Mouse (Mus musculus) heart, postnatal 10 days (tissue): ENCODE measurements around the gene Gm281. TPM values are rescaled to one million over a fixed set of nuclear protein-coding genes. Genes with fewer than 3 reads are reported as not detected.

Experiments used
- DNase-seq, 2 experiments: peaks; one replicate each; pipeline ENCODE4 v3.0.0; 2021
- intact Hi-C: fragments of 180-260 bp; cut with DNase I; formaldehyde crosslinking; loops from one replicate; pipeline ENCODE4 v1.15.1; 2025
- microRNA-seq, 2 experiments: library from miRNA; unstranded; fragments of <30 nt; microRNA quantifications; one replicate each; pipeline ENCODE4 v1.2.0; 2022
- total RNA-seq, 2 experiments: library from RNA; stranded (reverse); gene quantifications; 2 replicates each; pipeline ENCODE4 v1.2.3; 2021

Gm281 gene
- total RNA-seq, 2 experiments from 2014 or later, result not detected

DNA sequence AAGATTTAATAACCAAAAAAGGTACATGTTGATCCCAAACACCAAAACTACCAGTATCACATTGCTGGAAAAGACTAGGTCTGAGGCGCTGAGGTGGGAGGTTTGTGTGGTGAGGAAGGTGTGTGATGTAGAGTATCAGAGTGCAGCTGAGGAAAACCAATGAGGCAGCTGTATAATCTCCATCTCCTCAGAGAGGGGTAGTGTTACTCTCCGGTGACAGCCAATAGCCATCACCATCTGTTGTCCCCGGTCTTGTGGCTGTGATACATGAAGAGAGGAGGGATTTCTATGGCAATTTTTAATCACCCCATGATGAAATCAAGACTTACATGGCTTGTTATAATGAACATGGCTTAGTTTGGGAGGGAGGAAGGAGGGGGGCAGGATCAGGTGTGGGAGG lies 20.5 kb downstream of the Gm281 start:
- DNase-seq, result no peak
- intact Hi-C loops, result no loop called here

DNA sequence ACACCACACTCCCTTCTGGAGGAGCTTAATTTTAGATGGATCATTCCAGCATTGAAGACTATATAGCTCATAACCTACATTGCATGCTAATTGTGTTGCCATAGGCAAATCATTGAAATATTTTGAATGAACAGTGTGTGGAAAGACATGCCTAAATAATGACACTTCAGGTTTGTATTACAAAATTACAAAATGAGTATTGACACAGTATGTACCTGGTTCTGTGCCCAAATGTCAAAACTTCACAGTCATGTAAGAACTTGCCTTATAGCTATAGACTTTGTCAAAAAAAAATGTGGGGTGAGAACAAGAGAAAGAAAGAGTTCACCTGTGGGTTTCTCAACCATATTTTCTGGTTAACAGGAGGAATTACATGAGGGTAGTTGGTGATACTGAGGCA lies 52.9 kb downstream of the Gm281 start:
- DNase-seq, result no peak
- intact Hi-C loops, result no loop called here

DNA sequence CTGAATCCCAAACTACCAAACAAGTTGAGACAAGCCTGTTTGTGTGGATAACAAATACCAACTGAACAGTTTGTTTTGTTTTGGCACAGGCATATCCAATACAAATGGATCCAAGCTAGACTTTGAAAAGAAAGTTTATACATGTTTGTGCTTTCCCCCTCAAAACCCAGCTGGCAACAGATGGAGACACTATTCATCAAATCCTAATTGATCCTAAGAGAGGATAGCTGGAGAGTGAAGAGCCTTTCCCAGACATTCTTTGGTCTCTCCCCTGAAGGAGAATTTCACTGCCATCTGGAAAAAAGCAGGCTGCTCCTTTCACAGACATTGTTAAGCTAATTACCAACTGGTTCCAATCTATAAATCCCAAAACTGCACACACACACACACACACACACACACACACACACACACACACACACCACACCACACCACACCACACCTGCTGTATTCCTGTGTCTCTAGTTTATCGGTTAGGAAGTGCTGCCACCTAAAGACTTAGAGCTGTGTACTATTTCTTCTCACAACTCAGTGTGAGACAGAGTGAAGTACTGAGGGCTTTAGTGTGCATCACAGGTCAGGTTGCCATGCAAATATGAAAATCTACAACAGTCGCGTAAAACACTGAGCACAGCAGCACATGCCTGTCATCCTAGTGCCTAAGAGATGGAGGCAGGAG lies 101.3 kb downstream of the Gm281 start:
- no peak for DNase-seq
- intact Hi-C loops, result no loop called here

DNA sequence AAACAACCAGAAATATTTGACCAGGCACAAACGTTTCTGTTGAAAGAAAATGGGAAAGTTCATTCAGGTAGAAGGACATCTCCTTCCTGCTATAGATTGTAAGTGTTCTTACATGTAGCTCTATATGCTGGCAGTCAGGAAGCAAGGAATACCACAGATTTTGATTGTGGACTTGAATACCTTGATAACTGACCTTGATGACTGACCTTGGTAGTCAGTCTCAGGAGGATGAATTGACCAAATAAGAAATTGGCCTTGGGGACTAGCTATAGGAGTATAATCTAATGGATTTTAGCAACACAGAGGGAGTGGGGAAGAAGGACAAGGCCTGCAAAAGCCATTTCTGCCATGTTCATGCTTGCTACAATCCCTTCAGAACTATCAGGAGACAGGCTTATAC lies 123.8 kb downstream of the Gm281 start:
- intact Hi-C loops, result no loop called here
- no peak for DNase-seq

DNA sequence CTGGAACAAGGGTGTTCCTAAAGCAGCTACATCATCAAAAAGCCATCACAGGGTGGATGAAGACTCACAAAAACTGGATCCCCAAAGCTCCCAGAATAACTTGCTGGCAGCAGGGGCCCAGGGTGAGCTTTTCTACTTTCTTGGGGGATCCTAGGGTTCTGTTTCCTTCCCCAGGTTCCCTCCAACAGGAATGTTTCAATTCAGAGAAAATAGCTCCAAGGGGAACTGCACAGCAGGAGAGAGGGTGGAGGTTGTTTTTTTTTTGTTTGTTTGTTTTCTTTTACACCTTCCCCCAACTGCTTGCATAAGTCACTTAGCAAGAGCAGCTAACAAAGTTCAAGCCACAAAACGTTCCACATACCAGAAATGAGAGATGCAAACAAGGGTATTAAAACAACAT lies 124.3 kb downstream of the Gm281 start:
- no peak for DNase-seq
- intact Hi-C loops, result no loop called here

DNA sequence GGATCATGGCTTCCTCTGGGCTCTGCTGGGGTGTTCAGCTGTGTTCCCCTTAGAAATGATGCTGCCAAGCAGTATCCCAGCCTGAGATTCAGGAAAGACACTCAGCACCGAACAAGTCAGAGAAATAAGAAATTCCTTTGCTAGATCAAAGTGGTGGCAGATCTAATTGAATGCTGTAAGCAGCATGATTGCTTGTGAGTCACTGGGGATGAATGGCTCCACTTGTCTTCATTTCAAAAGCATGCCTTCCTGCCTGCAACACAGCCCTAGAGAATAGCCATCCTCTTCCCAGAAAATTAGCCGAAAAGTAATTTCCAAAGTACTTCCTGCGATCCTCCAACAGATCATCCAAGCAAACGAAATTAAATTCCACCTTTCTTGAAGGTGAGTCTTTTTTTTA lies 131.3 kb downstream of the Gm281 start:
- intact Hi-C loops, result no loop called here
- no peak for DNase-seq

DNA sequence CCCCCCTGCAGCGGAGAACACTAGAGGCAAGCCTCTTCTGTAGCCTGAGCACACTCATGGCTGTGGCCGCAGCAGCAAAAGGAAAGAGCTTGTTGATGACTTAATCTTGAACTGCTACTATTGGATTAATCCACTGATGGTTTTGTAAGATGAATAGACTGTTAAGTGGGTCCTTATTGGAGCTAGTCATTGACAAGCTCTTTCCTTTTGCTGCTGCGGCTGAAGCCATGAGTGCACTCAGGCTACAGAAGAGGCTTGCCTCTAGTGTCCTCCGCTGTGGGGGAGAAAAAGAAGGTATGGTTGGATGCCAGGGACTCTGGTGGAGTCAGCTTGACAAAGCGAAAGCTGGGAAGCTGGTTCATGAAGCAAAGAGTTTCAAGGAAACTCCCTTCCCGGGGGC lies 135.9 kb downstream of the Gm281 start:
- intact Hi-C loops, result no loop called here
- DNase-seq, result no peak

DNA sequence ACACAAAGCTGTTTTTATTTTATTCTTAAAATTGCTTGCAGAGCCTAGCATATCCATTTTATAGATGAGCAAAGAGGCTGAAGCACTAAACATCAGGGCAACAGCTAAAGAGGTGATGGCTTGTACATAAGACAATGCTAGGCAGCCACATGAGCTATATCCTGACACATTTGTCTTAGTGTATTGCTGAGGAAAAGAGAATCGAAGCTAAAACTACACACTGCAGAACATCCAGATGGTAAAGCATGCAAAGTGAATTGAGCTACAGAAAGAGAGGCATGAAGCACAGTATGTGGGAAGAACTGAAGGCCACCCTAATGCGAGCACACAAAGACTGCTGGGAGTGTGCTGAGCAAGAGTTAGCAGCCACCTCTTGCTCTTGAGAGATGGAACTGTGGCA lies 143.1 kb downstream of the Gm281 start:
- intact Hi-C loops, result no loop called here
- no peak for DNase-seq

DNA sequence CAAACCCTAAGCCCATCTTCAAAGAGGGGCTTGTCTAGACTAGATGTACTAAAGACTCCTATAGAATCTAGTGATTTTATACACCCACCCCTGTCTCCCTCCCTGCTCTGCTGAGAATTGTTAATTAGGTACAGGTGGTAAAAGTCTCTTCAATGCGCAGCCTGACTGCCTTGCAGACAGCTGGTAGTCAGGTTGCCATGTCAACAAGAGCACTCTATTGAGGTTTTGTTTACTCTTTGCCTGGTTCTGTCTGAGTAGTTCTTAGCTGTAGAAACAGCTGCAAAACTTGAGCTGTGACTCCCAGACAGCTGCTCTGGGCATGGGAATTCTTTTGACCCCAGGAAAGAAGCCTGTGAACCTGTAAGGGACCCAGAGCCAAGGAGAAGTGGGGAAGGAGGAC lies 143.6 kb downstream of the Gm281 start:
- intact Hi-C loops, result no loop called here
- DNase-seq, result no peak

Small RNAs within 50 kb of the gene (microRNA-seq; reads per million reads assigned to microRNA genes)
- gene Gm27506, result 0 reads per million in 2 experiments

Other genes with a start within 250 kb of the Gm281 start
- gene Sntn, start 243.6 kb downstream of the Gm281 start, total RNA-seq, result not detected
- gene Atxn7, start 47.0 kb upstream of the Gm281 start, total RNA-seq, result 10 to 100 TPM; 16.0 to 17.3 TPM
- 100 to 1,000 TPM; 117 to 129 TPM for gene Thoc7, start 47.4 kb upstream of the Gm281 start, total RNA-seq
- 100 to 1,000 TPM in 1 of 2 experiments, 10 to 100 TPM in 1; 97.5 to 103 TPM for gene Psmd6, start 206.5 kb upstream of the Gm281 start, total RNA-seq